Mouse (Mus musculus) brain, embryonic 14.5 days (tissue): ENCODE measurements around the gene Ipo5.

Experiments
- CTCF ChIP-seq: fragments of 200-500 bp; IDR thresholded peaks from 2 replicates; pipeline ENCODE4 v1.5.1; 2012; ENCODE audit warnings: inconsistent platforms, mild to moderate bottlenecking, moderate library complexity, borderline replicate concordance; ENCODE audit not compliant: insufficient read depth, insufficient read length; ENCODE audit errors: extremely low read depth
- POLR2A ChIP-seq: fragments of 200-500 bp; IDR thresholded peaks from 2 replicates; pipeline ENCODE4 v1.6.1; 2012; ENCODE audit warnings: mild to moderate bottlenecking, inconsistent platforms, borderline replicate concordance; ENCODE audit not compliant: poor library complexity, insufficient read depth, insufficient read length, severe bottlenecking; ENCODE audit errors: extremely low read depth

DNA sequence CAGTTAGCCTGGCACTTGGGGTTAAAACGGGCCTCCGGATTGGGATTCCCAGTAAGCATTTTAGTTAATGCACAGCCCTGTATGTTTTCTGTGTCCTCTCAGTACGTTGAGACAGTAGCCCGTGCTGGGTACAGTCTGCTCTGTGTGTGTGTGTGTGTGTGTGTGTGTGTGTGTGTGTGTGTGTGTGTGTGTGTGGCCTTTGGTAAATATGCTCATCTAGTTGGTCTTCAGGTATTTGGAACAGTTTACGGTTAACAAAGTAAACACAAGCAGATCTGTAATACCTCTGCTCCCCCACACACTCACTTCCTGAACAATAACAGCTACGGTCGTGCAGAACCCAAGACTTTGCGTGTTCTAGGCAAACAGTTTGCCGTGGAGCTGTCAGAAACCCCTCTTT is 31.8 kb downstream of the Ipo5 start:
- TF ChIP-seq CTCF (no peak), POLR2A (no peak)
